11 mouse cellular contexts compared by ENCODE assay signal in genomic region chr1:183056289-183056655, GRCm38 (mm10).
DNase-seq lines count a peak whose midpoint lies in the region; ATAC-seq lines count a peak whose summit lies in the region.
"Had no signal": no experiment of that assay in that cellular context is flagged by ENCODE, and none has a peak within 500 bp of the region (broad histone marks: within the 10 kb centered on the region; RNA-seq: fewer than 3 reads in every experiment).

No protein-coding gene starts in this region.

- H3K27me3 ChIP-seq in intestine, embryonic 15.5 days (replicated peaks), result no peaks in the 10 kb centered on the region
- H3K27me3 ChIP-seq in forebrain, embryonic 15.5 days, result 0 out of 2 replicates have a peak, but pooled peaks cover 4% of the 10 kb centered on the region
- H3K27me3 ChIP-seq: stomach, embryonic 15.5 days had no signal

- peak; percentile 33 for DNase-seq in gastrocnemius, adult 18-20 months (ENCODE audit: low spot score)
- DNase-seq in gastrocnemius, adult 8-10 months (ENCODE audit: low spot score in 2 of 2), result no peak
- DNase-seq in urinary bladder, postnatal 14 days (ENCODE audit: low spot score), result peak; percentile 38
- no peak for DNase-seq in urinary bladder, adult 18-20 months (ENCODE audit: low spot score in 2 of 2)
- DNase-seq in layer of hippocampus, postnatal 36 days, result no peak
- no peak for DNase-seq in left cerebral cortex, postnatal 14 days (ENCODE audit: low spot score in 2 of 2)

- 28% methylated on average over 3 of the region's 3 CpGs for WGBS in intestine, embryonic 15.5 days
- WGBS in forebrain, embryonic 15.5 days, result 41% methylated on average over 3 of the region's 3 CpGs

- H3K4me2 ChIP-seq in intestine, embryonic 15.5 days (replicated peaks), result no peak overlapping the region
- H3K4me2 ChIP-seq in forebrain, embryonic 15.5 days (replicated peaks), result no peak overlapping the region
- H3K4me2 ChIP-seq: liver, embryonic 15.5 days; stomach, embryonic 15.5 days had no signal

- H3K9ac ChIP-seq in intestine, embryonic 15.5 days, result no peak overlapping the region
- H3K9ac ChIP-seq in forebrain, embryonic 15.5 days (replicated peaks), result no peak overlapping the region
- H3K9ac ChIP-seq: liver, embryonic 15.5 days; stomach, embryonic 15.5 days had no signal

- H3K4me3 ChIP-seq in intestine, embryonic 15.5 days (replicated peaks), result no peak overlapping the region
- no peak overlapping the region for H3K4me3 ChIP-seq in forebrain, embryonic 15.5 days
- H3K4me3 ChIP-seq: hindbrain, embryonic 10.5 days; liver, embryonic 15.5 days; stomach, embryonic 15.5 days had no signal

- H3K27ac ChIP-seq in intestine, embryonic 15.5 days, result no peak overlapping the region
- no peak overlapping the region for H3K27ac ChIP-seq in forebrain, embryonic 15.5 days (replicated peaks)
- H3K27ac ChIP-seq: hindbrain, embryonic 10.5 days; liver, embryonic 15.5 days; stomach, embryonic 15.5 days had no signal

- peaks cover 10% of the 10 kb centered on the region; the same call in 1 of the 2 replicates for H3K4me1 ChIP-seq in intestine, embryonic 15.5 days (replicated peaks)
- no peaks in the 10 kb centered on the region for H3K4me1 ChIP-seq in forebrain, embryonic 15.5 days
- H3K4me1 ChIP-seq: liver, embryonic 15.5 days had no signal

- H3K9me3 ChIP-seq in intestine, embryonic 15.5 days, result no peaks in the 10 kb centered on the region
- no peaks in the 10 kb centered on the region for H3K9me3 ChIP-seq in forebrain, embryonic 15.5 days
- H3K9me3 ChIP-seq: hindbrain, embryonic 10.5 days; liver, embryonic 15.5 days; stomach, embryonic 15.5 days had no signal

- intact Hi-C loops in left cerebral cortex, postnatal 14 days (cut with DNase I), result no loop called here

- H3K36me3 ChIP-seq in intestine, embryonic 15.5 days, result no peaks in the 10 kb centered on the region
- no peaks in the 10 kb centered on the region for H3K36me3 ChIP-seq in forebrain, embryonic 15.5 days
- H3K36me3 ChIP-seq: hindbrain, embryonic 10.5 days; liver, embryonic 15.5 days; stomach, embryonic 15.5 days had no signal

- ATAC-seq in intestine, embryonic 15.5 days, result peak; percentile 48; the same call in 1 of the 2 replicates
- no peak for ATAC-seq in forebrain, embryonic 15.5 days (replicated peaks)

Comparison
In these comparisons a context has a peak if more than half of its experiments do, and no peak if none do; other contexts are left out.
1. DNase-seq: peak in gastrocnemius, adult 18-20 months (single experiment) and urinary bladder, postnatal 14 days (single experiment); none in gastrocnemius, adult 8-10 months (0 of 2), urinary bladder, adult 18-20 months (0 of 2), layer of hippocampus, postnatal 36 days (0 of 2) and left cerebral cortex, postnatal 14 days (0 of 2).